Mouse (Mus musculus) cerebellum, adult 2 months (tissue): Measurements from ENCODE around the gene Atg5. TPM values are rescaled to one million over a fixed set of nuclear protein-coding genes. Genes with fewer than 3 reads are reported as not detected.
"Not testable (repeated sequence)": the region's sequence is repeated elsewhere in the genome, so short reads cannot be mapped to it uniquely, and the experiment has no call there.

ENCODE experiments used
- DNase-seq, 2 experiments: peaks; one replicate each; pipeline ENCODE4 v3.0.0; 2021
- H3K27ac ChIP-seq: fragments of 200-500 bp; 2 replicates; pipeline ENCODE4 v1.5.1; 2012; ENCODE audit warnings: low read length, control low read depth, inconsistent platforms; ENCODE audit not compliant: insufficient read depth
- H3K27me3 ChIP-seq: fragments of 200-500 bp; 2 replicates; pipeline ENCODE4 v1.6.1; 2012; ENCODE audit warnings: inconsistent platforms, mild to moderate bottlenecking, low read length, moderate library complexity; ENCODE audit not compliant: control insufficient read depth, insufficient read depth
- H3K4me1 ChIP-seq: fragments of 200-500 bp; 2 replicates; pipeline ENCODE4 v1.6.1; 2011; ENCODE audit warnings: low read length; ENCODE audit not compliant: control insufficient read depth, insufficient read depth
- H3K4me3 ChIP-seq: fragments of 200-500 bp; replicated peaks from 2 replicates; pipeline ENCODE3; 2011; ENCODE audit warnings: mild to moderate bottlenecking, low read depth, low read length, control low read depth; ENCODE audit not compliant: insufficient read depth
- CTCF ChIP-seq: fragments of 200-500 bp; IDR thresholded peaks from 2 replicates; pipeline ENCODE4 v1.5.1; 2011; ENCODE audit warnings: low read depth, mild to moderate bottlenecking, control low read depth, low read length, moderate library complexity, borderline replicate concordance; ENCODE audit not compliant: insufficient read depth
- POLR2A ChIP-seq: fragments of 200-500 bp; IDR thresholded peaks from 2 replicates; pipeline ENCODE4 v1.6.1; 2011; ENCODE audit warnings: low read length, control low read depth, borderline replicate concordance; ENCODE audit not compliant: insufficient read depth
- WGBS: fragments of 180-500 bp; shearing (Covaris S2); methylation state at CpG from one replicate; pipeline ENCODE4 v1.1.7; 2018; 5-methylcytosine and 5-hydroxymethylcytosine counted together
- polyA plus RNA-seq: library from polyadenylated mRNA; depleted of rRNA; stranded (reverse); fragments of >200 nt; gene quantifications from 2 replicates; pipeline ENCODE4 v1.2.3, GENCODE M21; 2012

Atg5 gene
- polyA plus RNA-seq, 1 experiment, result 21.2 TPM

GRCm38 (mm10) chr10:44330717-44331116 lies 62.6 kb downstream of the Atg5 start:
- no peak for DNase-seq
- Histone ChIP-seq H3K27ac (no peak overlapping the region), H3K4me1 (no peaks in the 10 kb centered on the region), H3K4me3 (no peak overlapping the region), H3K27me3 (no peaks in the 10 kb centered on the region)
- 86% methylated on average over 1 of the region's 1 CpGs for WGBS
- no peak for TF ChIP-seq POLR2A
- no peak for TF ChIP-seq CTCF

- Histone ChIP-seq H3K27ac (no peak overlapping the region), H3K27me3 (no peaks in the 10 kb centered on the region), H3K4me1 (no peaks in the 10 kb centered on the region), H3K4me3 (no peak overlapping the region)
- WGBS, result 57% methylated on average over 2 of the region's 2 CpGs
- TF ChIP-seq CTCF, result no peak
- TF ChIP-seq POLR2A, result no peak
- no peak for DNase-seq
Observed at GRCm38 (mm10) chr10:44331469-44331868, 63.3 kb downstream of the Atg5 start.

- H3K27ac ChIP-seq, DNase-seq: not testable (repeated sequence)
- 96% methylated on average over 3 of the region's 3 CpGs for WGBS
Observed at GRCm38 (mm10) chr10:44332656-44333055, 64.5 kb downstream of the Atg5 start.

GRCm38 (mm10) chr10:44336641-44337382 lies 68.7 kb downstream of the Atg5 start:
- not testable (repeated sequence) for H3K4me3 ChIP-seq, H3K4me1 ChIP-seq, H3K27ac ChIP-seq, H3K27me3 ChIP-seq, DNase-seq
- 91% methylated on average over 3 of the region's 3 CpGs for WGBS

More at GRCm38 (mm10) chr10:44332656-44333055, 64.5 kb downstream of the Atg5 start:
- not testable (repeated sequence) for H3K27me3 ChIP-seq, H3K4me3 ChIP-seq, H3K4me1 ChIP-seq

- DNase-seq, result no peak
- Histone ChIP-seq H3K27me3 (no peaks in the 10 kb centered on the region), H3K27ac (no peak overlapping the region), H3K4me1 (peaks cover 4% of the 10 kb centered on the region; the same call in 1 of the 2 replicates), H3K4me3 (no peak overlapping the region)
- 35% methylated on average over 6 of the region's 6 CpGs for whole genome bisulfite sequencing
- TF ChIP-seq CTCF, result no peak
- no peak for TF ChIP-seq POLR2A
Observed at GRCm38 (mm10) chr10:44338571-44338970, 70.4 kb downstream of the Atg5 start.

GRCm38 (mm10) chr10:44339326-44339725 lies 71.2 kb downstream of the Atg5 start:
- H3K27ac ChIP-seq, result no peak overlapping the region
- WGBS, result 50% methylated on average over 5 of the region's 5 CpGs
- TF ChIP-seq POLR2A, result no peak
- TF ChIP-seq CTCF, result no peak

GRCm38 (mm10) chr10:44340928-44341327 lies 72.8 kb downstream of the Atg5 start:
- Histone ChIP-seq H3K4me3 (no peak overlapping the region), H3K27ac (no peak overlapping the region), H3K4me1 (peaks cover 6% of the 10 kb centered on the region; the same call in 1 of the 2 replicates), H3K27me3 (no peaks in the 10 kb centered on the region)
- TF ChIP-seq POLR2A, result no peak
- TF ChIP-seq CTCF, result no peak
- no peak for DNase-seq
- 88% methylated on average over 4 of the region's 4 CpGs for WGBS

More at GRCm38 (mm10) chr10:44339326-44339725, 71.2 kb downstream of the Atg5 start:
- no peak for DNase-seq
- Histone ChIP-seq H3K4me1 (peaks cover 4% of the 10 kb centered on the region; the same call in 1 of the 2 replicates), H3K27me3 (no peaks in the 10 kb centered on the region), H3K4me3 (no peak overlapping the region)

- no peak for TF ChIP-seq POLR2A
- no peak for TF ChIP-seq CTCF
- H3K27ac ChIP-seq, result no peak overlapping the region
Observed at GRCm38 (mm10) chr10:44341826-44342521, 73.8 kb downstream of the Atg5 start.

More at GRCm38 (mm10) chr10:44341826-44342521, 73.8 kb downstream of the Atg5 start:
- H3K4me3 ChIP-seq, result no peak overlapping the region
- DNase-seq, result no peak
- H3K4me1 ChIP-seq, result peaks cover 6% of the 10 kb centered on the region; the same call in 1 of the 2 replicates
- H3K27me3 ChIP-seq, result no peaks in the 10 kb centered on the region
- 97% methylated on average over 6 of the region's 6 CpGs for WGBS
